Mouse (Mus musculus) embryonic facial prominence, embryonic 12.5 days (tissue): Measurements from ENCODE around the gene Gdf10. TPM values are rescaled to one million over a fixed set of nuclear protein-coding genes. Genes with fewer than 3 reads are reported as not detected.

Experiments used
- ATAC-seq: fragments of 200-750 bp; cut with Nextera tagmentation; 2 replicates; pipeline ENCODE4 v1.8.0; 2017; ENCODE audit not compliant: insufficient number of reproducible peaks, insufficient read depth, low FRiP score, low TSS enrichment
- H3K27ac ChIP-seq: fragments of 300-500 bp; sonication (generic); 2 replicates; pipeline ENCODE4 v1.5.1; 2016; ENCODE audit warnings: mild to moderate bottlenecking
- H3K27me3 ChIP-seq: fragments of 300-500 bp; sonication (generic); 2 replicates; pipeline ENCODE4 v1.6.1; 2016; ENCODE audit warnings: mild to moderate bottlenecking, moderate library complexity
- H3K36me3 ChIP-seq: fragments of 300-500 bp; sonication (generic); 2 replicates; pipeline ENCODE4 v1.6.1; 2016; ENCODE audit warnings: mild to moderate bottlenecking
- H3K4me1 ChIP-seq: fragments of 300-500 bp; sonication (generic); 2 replicates; pipeline ENCODE4 v1.6.1; 2016
- H3K4me2 ChIP-seq: fragments of 300-500 bp; sonication (generic); replicated peaks from 2 replicates; pipeline ENCODE4 v1.6.1; 2016; ENCODE audit warnings: mild to moderate bottlenecking, moderate library complexity
- H3K4me3 ChIP-seq: fragments of 300-500 bp; sonication (generic); 2 replicates; pipeline ENCODE4 v1.5.1; 2016; ENCODE audit warnings: mild to moderate bottlenecking
- H3K9ac ChIP-seq: fragments of 300-500 bp; sonication (generic); 2 replicates; pipeline ENCODE4 v1.6.1; 2016; ENCODE audit warnings: mild to moderate bottlenecking, moderate library complexity
- H3K9me3 ChIP-seq: fragments of 300-500 bp; sonication (generic); 2 replicates; pipeline ENCODE4 v1.6.1; 2016; ENCODE audit warnings: mild to moderate bottlenecking, moderate library complexity
- WGBS: fragments of 180-500 bp; shearing (Covaris S2); methylation state at CpG from one replicate; pipeline ENCODE4 v1.1.7; 2016; 5-methylcytosine and 5-hydroxymethylcytosine counted together
- polyA plus RNA-seq: library from polyadenylated mRNA; unstranded; fragments of >200 nt; fragmentation: Nextera tagmentation; extraction: Ambion mirVana; gene quantifications from 2 replicates; pipeline ENCODE4 v1.2.1, GENCODE M21; 2016

Gene Gdf10
- polyA plus RNA-seq = 18.6 and 20.6 TPM in 2 replicates

- Histone ChIP-seq H3K27ac (peak within 1 kb of the TSS; percentile 36; the same call in 1 of the 2 replicates), H3K4me2 (peak within 1 kb of the TSS; percentile 99), H3K9me3 (no peaks in the 10 kb centered on the region), H3K4me3 (peak within 1 kb of the TSS; percentile 62), H3K27me3 (peaks cover 78% of the 10 kb centered on the region), H3K36me3 (no peaks in the 10 kb centered on the region), H3K9ac (peak within 1 kb of the TSS; percentile 72), H3K4me1 (peaks cover 18% of the 10 kb centered on the region; the same call in 1 of the 2 replicates)
- 1% methylated on average over 83 of the region's 85 CpGs for WGBS
- ATAC-seq = peak; percentile 61
These were observed at the start of gene Gdf10 for GRCm38 (mm10) chr14:33923168-33924070. Gdf10 (plus strand) TSS chr14:33923587.

DNA sequence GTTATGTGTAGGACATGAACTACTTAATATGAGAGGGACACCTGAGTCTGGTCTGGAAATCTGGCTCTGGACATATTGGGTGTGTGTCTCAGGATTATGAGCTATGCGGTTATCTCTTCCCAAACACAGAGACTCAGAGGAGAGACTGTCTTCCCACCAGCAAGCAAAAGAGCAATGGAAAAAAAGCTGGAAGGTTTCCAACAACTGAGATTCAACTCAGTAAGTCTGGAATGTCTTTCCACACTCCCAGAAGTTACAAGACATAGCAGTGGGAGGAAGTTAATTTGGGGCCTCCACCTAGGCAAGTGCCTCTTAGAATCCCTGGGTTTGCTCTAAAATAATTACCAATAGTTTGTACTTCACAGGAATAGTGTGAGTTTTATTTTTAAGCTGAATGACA lies 44.6 kb upstream of the Gdf10 start:
- H3K27ac ChIP-seq = no peak overlapping the region
- H3K4me3 ChIP-seq = no peak overlapping the region
- H3K9me3 ChIP-seq = no peaks in the 10 kb centered on the region
- no peaks in the 10 kb centered on the region for H3K27me3 ChIP-seq
- 95% methylated on average over 1 of the region's 1 CpGs for WGBS
- peaks cover 6% of the 10 kb centered on the region; the same call in 1 of the 2 replicates for H3K4me1 ChIP-seq
- H3K4me2 ChIP-seq = no peak overlapping the region
- no peaks in the 10 kb centered on the region for H3K36me3 ChIP-seq
- no peak for ATAC-seq
- no peak overlapping the region for H3K9ac ChIP-seq

GRCm38 (mm10) chr14:33880236-33880635 lies 43.2 kb upstream of the Gdf10 start:
- H3K4me1 ChIP-seq = peaks cover 6% of the 10 kb centered on the region; the same call in 1 of the 2 replicates
- 86% methylated on average over 3 of the region's 3 CpGs for WGBS
- H3K4me3 ChIP-seq = no peak overlapping the region
- ATAC-seq = no peak
- H3K9me3 ChIP-seq = no peaks in the 10 kb centered on the region
- H3K4me2 ChIP-seq = no peak overlapping the region
- H3K9ac ChIP-seq = no peak overlapping the region
- no peaks in the 10 kb centered on the region for H3K27me3 ChIP-seq
- no peaks in the 10 kb centered on the region for H3K36me3 ChIP-seq
- H3K27ac ChIP-seq = no peak overlapping the region

GRCm38 (mm10) chr14:33881471-33881870 lies 41.9 kb upstream of the Gdf10 start:
- H3K9me3 ChIP-seq = no peaks in the 10 kb centered on the region
- H3K36me3 ChIP-seq = no peaks in the 10 kb centered on the region
- peaks cover 6% of the 10 kb centered on the region; the same call in 1 of the 2 replicates for H3K4me1 ChIP-seq
- no peak overlapping the region for H3K4me3 ChIP-seq
- H3K27ac ChIP-seq = no peak overlapping the region
- no peaks in the 10 kb centered on the region for H3K27me3 ChIP-seq
- H3K9ac ChIP-seq = no peak overlapping the region
- 72% methylated on average over 3 of the region's 3 CpGs for WGBS
- no peak overlapping the region for H3K4me2 ChIP-seq
- ATAC-seq = no peak

GRCm38 (mm10) chr14:33883046-33883445 lies 40.3 kb upstream of the Gdf10 start:
- no peak for ATAC-seq
- no peak overlapping the region for H3K4me2 ChIP-seq
- no peaks in the 10 kb centered on the region for H3K36me3 ChIP-seq
- 38% methylated on average over 4 of the region's 4 CpGs for WGBS
- H3K4me1 ChIP-seq = peaks cover 6% of the 10 kb centered on the region; the same call in 1 of the 2 replicates
- H3K4me3 ChIP-seq = no peak overlapping the region
- H3K27ac ChIP-seq = no peak overlapping the region
- H3K9me3 ChIP-seq = no peaks in the 10 kb centered on the region
- no peak overlapping the region for H3K9ac ChIP-seq
- H3K27me3 ChIP-seq = no peaks in the 10 kb centered on the region

DNA sequence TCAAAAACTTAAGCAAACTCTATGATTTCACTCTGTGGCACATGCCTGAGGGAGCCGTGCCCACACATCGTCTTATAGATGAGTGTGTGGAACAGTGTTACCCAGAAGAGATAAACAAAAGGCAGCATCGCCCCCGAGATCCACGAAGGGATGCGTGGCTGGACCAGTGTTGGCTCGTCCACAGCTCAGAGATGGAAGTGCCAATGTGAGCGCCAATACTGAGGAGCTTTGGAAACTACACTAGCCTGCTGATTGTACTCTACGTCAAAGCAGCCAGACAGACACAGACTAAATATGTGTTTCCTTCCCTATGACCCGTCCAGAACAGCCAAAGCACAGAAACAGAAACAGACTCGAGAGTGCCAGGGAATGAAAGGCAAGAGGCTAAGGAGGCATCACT lies 37.9 kb upstream of the Gdf10 start:
- H3K27ac ChIP-seq = no peak overlapping the region
- 80% methylated on average over 11 of the region's 11 CpGs for WGBS
- H3K27me3 ChIP-seq = no peaks in the 10 kb centered on the region
- no peak overlapping the region for H3K9ac ChIP-seq
- peaks cover 6% of the 10 kb centered on the region; the same call in 1 of the 2 replicates for H3K4me1 ChIP-seq
- H3K9me3 ChIP-seq = no peaks in the 10 kb centered on the region
- no peak overlapping the region for H3K4me3 ChIP-seq
- H3K4me2 ChIP-seq = no peak overlapping the region
- no peak for ATAC-seq
- no peaks in the 10 kb centered on the region for H3K36me3 ChIP-seq

DNA sequence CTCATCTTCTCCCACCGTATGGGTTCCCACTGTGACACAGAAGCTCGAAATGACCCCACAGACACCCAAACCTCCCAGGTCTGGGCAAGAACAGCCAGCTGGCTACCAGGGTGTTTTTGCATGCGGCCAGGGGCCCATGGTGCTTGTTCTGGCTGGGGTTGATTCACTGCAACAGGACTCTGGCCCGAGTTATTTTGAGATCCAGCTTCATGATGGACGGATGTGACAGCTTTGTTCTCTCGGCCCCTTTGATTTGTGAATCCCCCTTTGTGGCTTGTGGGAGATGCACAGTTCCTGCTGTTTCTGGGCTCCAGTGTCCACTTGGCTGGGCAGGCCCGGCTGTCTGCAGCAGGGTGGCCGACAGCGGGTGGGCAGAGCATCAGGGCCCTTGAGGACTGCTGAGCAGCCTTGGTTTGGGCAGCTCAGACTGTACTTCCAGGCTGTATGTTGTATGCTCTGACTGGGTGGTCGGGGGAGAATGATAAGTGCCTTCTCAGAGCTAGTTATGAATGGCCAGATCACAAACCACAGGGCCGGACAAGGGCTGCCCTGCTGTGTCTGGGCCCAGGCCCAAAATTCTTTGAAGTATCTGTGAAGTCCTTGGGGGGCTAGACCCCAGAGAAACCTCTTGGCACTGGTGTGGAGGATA lies 34.9 kb upstream of the Gdf10 start:
- Histone ChIP-seq H3K4me3 (no peak overlapping the region), H3K27ac (no peak overlapping the region), H3K9ac (no peak overlapping the region), H3K36me3 (no peaks in the 10 kb centered on the region), H3K4me1 (no peaks in the 10 kb centered on the region), H3K27me3 (no peaks in the 10 kb centered on the region), H3K9me3 (no peaks in the 10 kb centered on the region), H3K4me2 (no peak overlapping the region)
- ATAC-seq = no peak
- 65% methylated on average over 11 of the region's 11 CpGs for WGBS

GRCm38 (mm10) chr14:33889971-33890370 lies 33.4 kb upstream of the Gdf10 start:
- no peak overlapping the region for H3K4me2 ChIP-seq

GRCm38 (mm10) chr14:33891507-33891906 lies 31.9 kb upstream of the Gdf10 start:
- Histone ChIP-seq H3K36me3 (no peaks in the 10 kb centered on the region), H3K9me3 (no peaks in the 10 kb centered on the region), H3K9ac (no peak overlapping the region), H3K4me3 (no peak overlapping the region), H3K27me3 (no peaks in the 10 kb centered on the region), H3K27ac (no peak overlapping the region), H3K4me2 (no peak overlapping the region), H3K4me1 (peaks cover 2% of the 10 kb centered on the region)
- ATAC-seq = no peak
- WGBS = 87% methylated on average over 3 of the region's 3 CpGs

More at GRCm38 (mm10) chr14:33889971-33890370, 33.4 kb upstream of the Gdf10 start:
- Histone ChIP-seq H3K4me3 (no peak overlapping the region), H3K27me3 (no peaks in the 10 kb centered on the region), H3K27ac (no peak overlapping the region), H3K36me3 (no peaks in the 10 kb centered on the region), H3K9ac (no peak overlapping the region), H3K4me1 (no peaks in the 10 kb centered on the region), H3K9me3 (no peaks in the 10 kb centered on the region)
- no peak for ATAC-seq
- WGBS = 72% methylated on average over 3 of the region's 3 CpGs

DNA sequence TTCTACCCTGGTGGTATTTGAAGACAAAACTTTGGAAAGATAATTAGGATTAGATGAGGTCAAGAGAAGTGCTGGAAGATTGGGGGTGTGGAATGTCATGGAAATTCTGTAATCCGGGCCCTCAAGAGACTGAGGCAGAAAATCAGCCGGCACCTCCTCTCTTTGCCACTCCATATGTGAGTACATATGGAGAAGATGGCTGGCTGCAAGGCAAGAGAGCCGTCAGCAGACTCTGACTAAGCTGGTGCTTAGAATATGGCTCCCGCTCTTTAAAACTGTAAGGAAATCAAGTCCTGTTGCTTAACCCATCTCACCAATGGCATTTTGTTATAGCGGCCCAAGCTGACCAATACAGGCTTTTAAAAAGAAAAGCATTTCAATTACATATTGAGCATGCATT lies 27.6 kb upstream of the Gdf10 start:
- no peaks in the 10 kb centered on the region for H3K9me3 ChIP-seq
- no peaks in the 10 kb centered on the region for H3K27me3 ChIP-seq
- H3K36me3 ChIP-seq = no peaks in the 10 kb centered on the region
- peaks cover 14% of the 10 kb centered on the region for H3K4me1 ChIP-seq
- H3K4me2 ChIP-seq = no peak overlapping the region
- no peak overlapping the region for H3K4me3 ChIP-seq
- H3K9ac ChIP-seq = no peak overlapping the region
- H3K27ac ChIP-seq = no peak overlapping the region
- 71% methylated on average over 5 of the region's 5 CpGs for WGBS
- ATAC-seq = no peak

DNA sequence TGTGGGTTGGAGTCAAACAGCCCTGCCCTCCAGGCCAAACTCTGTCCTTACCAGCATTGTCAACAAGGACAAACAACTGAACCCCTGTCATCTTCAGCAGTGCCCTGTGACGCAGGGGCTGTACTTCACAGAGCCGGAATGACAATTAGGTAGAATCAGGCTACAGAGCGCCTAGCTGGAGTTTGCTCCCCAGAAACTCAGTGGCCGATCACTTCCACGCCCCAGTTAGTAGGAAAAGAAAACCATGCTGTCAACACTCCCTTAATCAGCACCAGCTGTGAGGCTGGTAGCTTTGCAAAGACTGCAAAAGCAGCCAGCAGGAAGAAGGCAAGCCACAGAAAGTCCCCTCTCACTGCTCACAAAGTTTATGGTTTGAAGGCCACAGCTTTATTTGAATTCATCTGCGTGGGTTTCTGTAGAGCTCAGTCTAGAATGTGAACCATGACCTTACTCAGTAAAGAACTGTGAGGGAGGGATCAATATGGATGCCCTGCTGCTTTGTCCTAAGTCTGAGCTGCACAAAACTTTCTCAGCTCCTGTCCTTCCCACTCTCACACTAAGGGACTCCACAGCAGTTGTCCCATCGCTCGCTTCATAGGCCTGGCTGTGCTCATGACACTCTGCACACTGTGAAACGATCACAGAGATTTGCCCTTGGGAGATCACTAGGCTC lies 26.6 kb upstream of the Gdf10 start:
- Histone ChIP-seq H3K36me3 (no peaks in the 10 kb centered on the region), H3K4me3 (no peak overlapping the region), H3K9ac (no peak overlapping the region), H3K4me2 (no peak overlapping the region; the same call in 1 of the 2 replicates), H3K4me1 (peaks cover 14% of the 10 kb centered on the region), H3K27me3 (no peaks in the 10 kb centered on the region), H3K9me3 (no peaks in the 10 kb centered on the region), H3K27ac (peak overlapping the region; percentile 83)
- 0 out of 2 replicates have a peak, but pooled peaks have one; percentile 74 for ATAC-seq
- WGBS = 19% methylated on average over 9 of the region's 9 CpGs
